In genomic region chr12:108208726-108209438, GRCm38 (mm10) we compare ENCODE assay signal across 8 mouse cellular contexts. TPM values are rescaled to one million over a fixed set of nuclear protein-coding genes. Genes with fewer than 3 reads are reported as not detected.
A peak's percentile ranks its signal among the peaks of the same experiment; 100 is the strongest.
DNase-seq lines count a peak whose midpoint lies in the region; TF ChIP-seq lines count a peak whose summit lies in the region.

No protein-coding gene starts in this region.

- H3K27me3 ChIP-seq in thymus, adult 2 months (ENCODE audit: control insufficient read depth, insufficient read depth, low read length), result no peaks in the 10 kb centered on the region
- H3K27me3 ChIP-seq in limb, embryonic 10.5 days (ENCODE audit: low read depth, poor library complexity, severe bottlenecking), result peaks cover 4% of the 10 kb centered on the region; the same call in 1 of the 2 replicates
- H3K27me3 ChIP-seq in splenic B cell, adult 2 months (ENCODE audit: control insufficient read depth, insufficient read depth, low read length, poor library complexity, severe bottlenecking), result no peaks in the 10 kb centered on the region

- no peaks in the 10 kb centered on the region for H3K36me3 ChIP-seq in thymus, adult 2 months (ENCODE audit: control insufficient read depth, insufficient read depth, low read length)
- H3K36me3 ChIP-seq in limb, embryonic 10.5 days, result peaks cover 47% of the 10 kb centered on the region
- 0 out of 2 replicates have a peak, but pooled peaks cover 2% of the 10 kb centered on the region for H3K36me3 ChIP-seq in splenic B cell, adult 2 months (ENCODE audit: control insufficient read depth, insufficient read depth, low read length, poor library complexity, severe bottlenecking)

- peak; percentile 64 for DNase-seq in thymus, adult 2 months
- no peak for DNase-seq in thymus, adult 18-20 months
- peak; percentile 80 for DNase-seq in embryo, embryonic 10 days (ENCODE audit: low spot score)
- peak; percentile 61 to 81 for DNase-seq in gastrocnemius, postnatal 4 days (ENCODE audit: low spot score in 2 of 2)
- DNase-seq in kidney, adult 18-20 months, result peak; percentile 80
- peak; percentile 85 for DNase-seq in limb, embryonic 10.5 days (ENCODE audit: low spot score)
- peak; percentile 59 for DNase-seq in naive thymus-derived CD4-positive, alpha-beta T cell, adult 2 months (ENCODE audit: low read depth)
- DNase-seq in splenic B cell, adult 2 months (ENCODE audit: low read depth, low spot score), result peak; percentile 61

- 43% methylated on average over 13 of the region's 13 CpGs for WGBS in thymus, adult 2 months
- WGBS in limb, embryonic 10.5 days, result 39% methylated on average over 13 of the region's 13 CpGs

- no peak for TF ChIP-seq POLR2A in thymus, adult 2 months (IDR thresholded peaks at IDR 0.05; ENCODE audit: control insufficient read depth, extremely low read depth, insufficient read depth, low read length, poor library complexity)

- H3K4me1 ChIP-seq in thymus, adult 2 months (replicated peaks; ENCODE audit: control insufficient read depth, insufficient read depth, low read length), result 0 out of 2 replicates have a peak, but pooled peaks cover 4% of the 10 kb centered on the region
- H3K4me1 ChIP-seq in limb, embryonic 10.5 days, result peaks cover 58% of the 10 kb centered on the region

- no peak overlapping the region for H3K27ac ChIP-seq in thymus, adult 2 months (ENCODE audit: control insufficient read depth, insufficient read depth, low read length)
- H3K27ac ChIP-seq in limb, embryonic 10.5 days, result no peak overlapping the region

- H3K4me3 ChIP-seq in thymus, adult 2 months (ENCODE audit: control insufficient read depth, insufficient read depth, low read length), result no peak overlapping the region
- H3K4me3 ChIP-seq in limb, embryonic 10.5 days, result no peak overlapping the region

- no peaks in the 10 kb centered on the region for H3K9me3 ChIP-seq in limb, embryonic 10.5 days (replicated peaks)

- peak; percentile 82 for TF ChIP-seq CTCF in thymus, adult 2 months (IDR thresholded peaks at IDR 0.05; ENCODE audit: borderline replicate concordance, control insufficient read depth, extremely low read depth, insufficient read depth, low read length, poor library complexity)

RNA-seq across cellular contexts. Expression of gene Ccnk, which starts 29.5 kb away (rescaled TPM):
- polyA plus RNA-seq in thymus, adult 2 months (2012; rRNA removed), result 36.2 and 39.3 TPM in 2 replicates
- 10 to 100 TPM; 35.5 to 36.4 TPM for total RNA-seq in gastrocnemius, postnatal 4 days (2021)
- 3.3 and 3.4 TPM in 2 replicates for polyA plus RNA-seq in limb, embryonic 10.5 days (2016; fragmentation: Nextera tagmentation; extraction: Ambion mirVana)

RNA-seq across cellular contexts. Expression of gene Setd3, which starts 29.8 kb away (rescaled TPM):
- polyA plus RNA-seq in thymus, adult 2 months (2012; rRNA removed), result 27.6 and 28.5 TPM in 2 replicates
- total RNA-seq in gastrocnemius, postnatal 4 days (2021), result 100 to 1,000 TPM in 1 of 2 experiments, 10 to 100 TPM in 1; 98.9 to 107 TPM
- polyA plus RNA-seq in limb, embryonic 10.5 days (2016; fragmentation: Nextera tagmentation; extraction: Ambion mirVana), result 71.4 and 76.9 TPM in 2 replicates

Comparison
In these comparisons a context has a peak if more than half of its experiments do, and no peak if none do; other contexts are left out.
1. DNase-seq: peak in thymus, adult 2 months (single experiment), embryo, embryonic 10 days (single experiment), gastrocnemius, postnatal 4 days (2 of 2), kidney, adult 18-20 months (single experiment), limb, embryonic 10.5 days (single experiment), naive thymus-derived CD4-positive, alpha-beta T cell, adult 2 months (single experiment) and splenic B cell, adult 2 months (single experiment); none in thymus, adult 18-20 months (0 of 2).